Mouse (Mus musculus): ENCODE data around the gene Aqp11. TPM values are rescaled to one million over a fixed set of nuclear protein-coding genes. Genes with fewer than 3 reads are reported as not detected.

Aqp11 gene
- polyA plus RNA-seq, 1 experiment from 2014 or later: 3.0 TPM

GRCm38 (mm10) chr7:97766406-97767166 is 28.5 kb upstream of the Aqp11 start:
- Histone ChIP-seq H3K9ac (no peak overlapping the region), H3K4me3 (no peak overlapping the region), H3K4me1 (replicated peaks) (no peaks in the 10 kb centered on the region), H3K4me2 (no peak overlapping the region), H3K27ac (no peak overlapping the region), H3K27me3 (no peaks in the 10 kb centered on the region), H3K36me3 (no peaks in the 10 kb centered on the region), H3K9me3 (replicated peaks) (no peaks in the 10 kb centered on the region)
- ATAC-seq (replicated peaks; ENCODE audit: insufficient number of reproducible peaks, insufficient read depth, low FRiP score, low read depth): no peak
- 64% methylated on average over 9 of the region's 9 CpGs for WGBS

DNA sequence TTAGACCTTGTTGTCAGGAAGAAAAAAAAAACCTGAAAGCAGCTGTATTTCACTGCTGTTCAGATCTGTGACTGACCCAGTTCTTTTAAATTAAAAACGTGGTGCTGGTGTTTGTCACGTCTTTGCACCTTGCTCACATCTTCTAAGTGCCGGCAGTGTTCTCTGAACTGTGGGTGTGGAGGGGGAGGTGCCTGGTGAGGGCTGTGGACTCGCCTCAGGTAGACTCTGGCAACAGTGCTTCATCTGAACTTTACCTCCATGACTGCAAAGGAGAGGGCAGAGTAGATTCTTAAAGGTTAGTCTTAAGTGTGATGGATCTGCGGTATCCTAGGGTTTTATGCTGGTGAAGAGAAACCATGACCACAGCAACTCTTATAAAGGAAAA is 27.9 kb upstream of the Aqp11 start:
- 82% methylated on average over 5 of the region's 5 CpGs for WGBS
- Histone ChIP-seq H3K9me3 (replicated peaks) (no peaks in the 10 kb centered on the region), H3K27me3 (no peaks in the 10 kb centered on the region), H3K4me2 (no peak overlapping the region), H3K36me3 (no peaks in the 10 kb centered on the region), H3K9ac (no peak overlapping the region), H3K27ac (no peak overlapping the region), H3K4me1 (replicated peaks) (no peaks in the 10 kb centered on the region), H3K4me3 (no peak overlapping the region)
- no peak for ATAC-seq (replicated peaks; ENCODE audit: insufficient number of reproducible peaks, insufficient read depth, low FRiP score, low read depth)

- 82% methylated on average over 21 of the region's 21 CpGs for WGBS
- H3K27me3 ChIP-seq: no peaks in the 10 kb centered on the region
- no peak overlapping the region for H3K4me3 ChIP-seq
- H3K36me3 ChIP-seq: no peaks in the 10 kb centered on the region
- H3K27ac ChIP-seq: no peak overlapping the region
- H3K4me2 ChIP-seq: no peak overlapping the region
- no peak overlapping the region for H3K9ac ChIP-seq
- no peaks in the 10 kb centered on the region for H3K4me1 ChIP-seq (replicated peaks)
- no peaks in the 10 kb centered on the region for H3K9me3 ChIP-seq (replicated peaks)
- no peak for ATAC-seq (replicated peaks; ENCODE audit: insufficient number of reproducible peaks, insufficient read depth, low FRiP score, low read depth)
These were observed 27.3 kb upstream of the Aqp11 start for GRCm38 (mm10) chr7:97765181-97765962.

DNA sequence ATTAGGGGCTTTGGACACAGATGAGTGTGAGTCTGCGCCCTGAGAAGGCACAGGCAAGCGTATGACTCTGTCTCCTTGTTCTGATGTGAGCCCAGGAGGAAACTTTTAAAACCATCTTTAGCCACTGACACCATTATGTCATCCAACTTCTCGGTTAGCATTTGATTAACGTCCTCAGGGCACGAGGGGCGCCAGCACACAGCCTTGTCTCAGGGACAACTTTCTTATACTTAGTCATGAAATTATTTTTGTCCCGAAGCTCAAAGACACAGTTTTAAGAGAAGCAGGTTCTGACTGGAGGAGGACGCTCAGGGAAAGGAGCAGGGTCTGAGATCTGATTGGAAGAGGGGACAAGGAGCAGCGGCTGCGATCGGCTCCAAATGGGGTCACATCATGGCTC is 26.5 kb upstream of the Aqp11 start:
- H3K36me3 ChIP-seq: no peaks in the 10 kb centered on the region
- H3K4me1 ChIP-seq (replicated peaks): no peaks in the 10 kb centered on the region
- H3K4me3 ChIP-seq: no peak overlapping the region
- no peaks in the 10 kb centered on the region for H3K9me3 ChIP-seq (replicated peaks)
- H3K9ac ChIP-seq: no peak overlapping the region
- no peak overlapping the region for H3K27ac ChIP-seq
- 72% methylated on average over 11 of the region's 11 CpGs for WGBS
- no peak for ATAC-seq (replicated peaks; ENCODE audit: insufficient number of reproducible peaks, insufficient read depth, low FRiP score, low read depth)
- H3K27me3 ChIP-seq: no peaks in the 10 kb centered on the region
- H3K4me2 ChIP-seq: no peak overlapping the region

GRCm38 (mm10) chr7:97756967-97757881 is 19.1 kb upstream of the Aqp11 start:
- no peak overlapping the region for H3K4me3 ChIP-seq
- ATAC-seq (replicated peaks; ENCODE audit: insufficient number of reproducible peaks, insufficient read depth, low FRiP score, low read depth): no peak
- H3K36me3 ChIP-seq: no peaks in the 10 kb centered on the region
- H3K27ac ChIP-seq: no peak overlapping the region
- H3K9me3 ChIP-seq (replicated peaks): no peaks in the 10 kb centered on the region
- no peaks in the 10 kb centered on the region for H3K4me1 ChIP-seq (replicated peaks)
- no peak overlapping the region for H3K4me2 ChIP-seq
- no peak overlapping the region for H3K9ac ChIP-seq
- H3K27me3 ChIP-seq: no peaks in the 10 kb centered on the region
- 68% methylated on average over 18 of the region's 18 CpGs for WGBS

DNA sequence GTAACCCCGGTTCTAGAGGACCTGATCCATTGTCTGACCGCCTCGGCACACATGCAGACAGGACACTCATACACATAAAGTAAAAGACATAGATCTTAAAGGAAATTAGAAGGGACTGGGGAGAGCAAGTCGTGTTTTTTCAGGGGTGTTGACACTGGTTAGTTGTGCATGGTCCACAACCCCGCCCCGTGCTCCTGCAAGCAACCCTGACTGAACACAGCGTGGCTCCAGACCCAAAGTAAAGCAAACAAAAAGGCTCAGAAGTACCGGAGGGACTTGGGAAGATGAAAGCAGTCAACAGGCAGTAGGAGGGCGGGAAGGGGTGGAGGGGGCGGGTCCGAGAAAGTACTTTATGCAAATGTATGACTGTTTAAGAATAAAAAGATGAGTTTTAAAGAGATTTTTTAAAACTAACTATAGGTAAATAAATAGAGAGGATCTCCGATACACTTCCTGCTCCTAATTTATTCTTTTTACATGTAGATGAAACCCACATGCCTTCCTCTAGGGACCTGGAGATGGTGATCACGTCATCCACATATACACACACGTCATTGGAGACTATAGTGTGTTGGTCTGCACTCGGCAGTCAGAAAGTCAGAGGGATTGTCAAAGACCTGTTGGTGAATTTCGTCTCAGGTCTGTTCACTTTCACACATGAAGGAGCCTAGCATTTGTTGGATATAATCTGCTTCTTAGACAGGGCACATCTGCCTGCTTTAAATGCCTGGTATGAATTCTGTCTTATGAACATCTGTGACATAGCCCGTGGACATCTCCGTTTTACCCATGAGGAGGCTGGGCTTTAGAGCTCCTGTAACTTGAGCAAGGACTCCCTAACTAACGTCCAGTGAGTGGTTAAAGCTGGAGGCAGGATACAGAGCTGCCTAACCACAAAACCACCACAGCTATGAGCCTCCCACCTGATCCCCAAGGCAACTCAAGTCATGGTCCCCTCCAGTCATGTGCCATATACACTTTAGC is 11.4 kb upstream of the Aqp11 start:
- peak overlapping the region; percentile 62 for H3K4me2 ChIP-seq
- no peaks in the 10 kb centered on the region for H3K27me3 ChIP-seq
- peak overlapping the region; percentile 71 for H3K27ac ChIP-seq
- no peak for ATAC-seq (replicated peaks; ENCODE audit: insufficient number of reproducible peaks, insufficient read depth, low FRiP score, low read depth)
- H3K9me3 ChIP-seq (replicated peaks): no peaks in the 10 kb centered on the region
- H3K4me3 ChIP-seq: peak overlapping the region; percentile 30
- H3K36me3 ChIP-seq: no peaks in the 10 kb centered on the region
- WGBS: 37% methylated on average over 19 of the region's 19 CpGs
- H3K9ac ChIP-seq: no peak overlapping the region
- H3K4me1 ChIP-seq (replicated peaks): peaks cover 13% of the 10 kb centered on the region

- 68% methylated on average over 10 of the region's 10 CpGs for WGBS
These were observed 10.6 kb upstream of the Aqp11 start for GRCm38 (mm10) chr7:97748527-97749206.

DNA sequence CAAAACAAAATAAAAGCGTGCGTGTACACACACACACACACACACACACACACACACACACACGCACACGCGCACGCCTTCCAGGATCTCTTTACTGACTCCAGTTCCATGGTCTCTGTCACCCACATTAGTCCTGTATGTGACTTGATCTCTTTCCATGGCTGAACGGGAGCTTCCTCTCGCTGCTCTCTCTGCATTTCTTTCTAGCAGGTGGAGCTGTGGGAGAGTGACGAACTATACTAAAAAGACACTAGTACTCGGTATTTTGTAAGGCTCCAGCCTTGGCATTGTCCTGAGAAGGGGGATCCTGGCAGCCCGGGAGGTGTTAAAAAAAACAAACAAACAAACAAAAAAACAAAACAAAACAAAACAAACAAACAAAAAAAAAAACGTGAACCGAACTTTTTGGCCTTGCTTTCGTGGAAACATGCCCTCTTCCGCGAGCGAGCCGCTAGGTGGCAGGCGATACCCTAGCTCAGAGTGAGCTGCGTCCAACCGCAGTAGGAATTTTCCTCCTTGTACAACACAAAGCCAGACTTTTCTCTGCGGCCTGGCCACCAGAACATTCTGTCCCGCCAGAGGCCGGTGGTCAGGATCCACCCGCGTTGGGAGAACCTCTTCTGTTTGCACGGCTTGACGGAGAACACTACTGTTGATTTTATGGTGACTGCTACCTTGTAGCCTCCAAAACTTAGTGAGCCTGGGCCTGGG is 9.9 kb upstream of the Aqp11 start:
- ATAC-seq (replicated peaks; ENCODE audit: insufficient number of reproducible peaks, insufficient read depth, low FRiP score, low read depth): peak; percentile 63; the same call in 1 of the 2 replicates
- Histone ChIP-seq H3K9me3 (replicated peaks) (no peaks in the 10 kb centered on the region), H3K27me3 (no peaks in the 10 kb centered on the region), H3K9ac (peak overlapping the region; percentile 44; the same call in 1 of the 2 replicates), H3K4me1 (replicated peaks) (peaks cover 13% of the 10 kb centered on the region), H3K36me3 (no peaks in the 10 kb centered on the region), H3K4me2 (peak overlapping the region; percentile 62), H3K4me3 (peak overlapping the region; percentile 15), H3K27ac (no peak overlapping the region)
- WGBS: 23% methylated on average over 28 of the region's 28 CpGs

More at GRCm38 (mm10) chr7:97748527-97749206, 10.6 kb upstream of the Aqp11 start:
- Histone ChIP-seq H3K9ac (peak overlapping the region; percentile 44; the same call in 1 of the 2 replicates), H3K27me3 (no peaks in the 10 kb centered on the region), H3K4me3 (peak overlapping the region; percentile 30), H3K36me3 (no peaks in the 10 kb centered on the region), H3K4me2 (peak overlapping the region; percentile 62), H3K27ac (peak overlapping the region; percentile 71), H3K9me3 (replicated peaks) (no peaks in the 10 kb centered on the region), H3K4me1 (replicated peaks) (peaks cover 13% of the 10 kb centered on the region)
- 0 out of 2 replicates have a peak, but pooled peaks have one; percentile 8 for ATAC-seq (replicated peaks; ENCODE audit: insufficient number of reproducible peaks, insufficient read depth, low FRiP score, low read depth)

DNA sequence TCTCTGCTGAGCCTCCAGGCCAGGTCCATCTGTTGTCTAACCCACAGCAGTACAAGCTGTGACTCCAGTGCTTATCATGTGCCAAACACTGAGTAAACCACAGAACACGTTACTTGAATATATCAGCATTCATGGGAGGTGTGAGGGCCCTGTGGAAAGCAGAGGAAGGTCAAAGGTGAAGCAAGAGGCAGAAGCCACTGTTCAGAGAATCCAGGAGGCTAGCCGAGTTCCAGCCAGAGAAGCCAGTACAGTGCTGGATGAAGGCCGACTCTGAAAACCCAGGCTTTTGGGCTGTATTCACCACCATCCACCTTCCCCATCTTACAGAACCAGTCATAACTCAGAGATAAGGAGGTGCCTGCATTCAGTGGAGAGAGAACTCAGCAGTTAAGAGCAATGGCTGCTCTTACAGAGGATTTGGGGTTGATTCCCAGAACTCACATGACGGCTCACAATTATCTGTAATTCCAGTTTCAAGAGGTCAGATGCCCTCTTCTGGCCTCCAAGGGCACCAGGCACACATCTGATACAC is 9.2 kb upstream of the Aqp11 start:
- no peaks in the 10 kb centered on the region for H3K27me3 ChIP-seq
- no peak overlapping the region for H3K27ac ChIP-seq
- peaks cover 13% of the 10 kb centered on the region for H3K4me1 ChIP-seq (replicated peaks)
- 52% methylated on average over 4 of the region's 4 CpGs for WGBS
- H3K4me2 ChIP-seq: no peak overlapping the region
- H3K4me3 ChIP-seq: no peak overlapping the region
- no peaks in the 10 kb centered on the region for H3K36me3 ChIP-seq
- H3K9me3 ChIP-seq (replicated peaks): no peaks in the 10 kb centered on the region
- no peak for ATAC-seq (replicated peaks; ENCODE audit: insufficient number of reproducible peaks, insufficient read depth, low FRiP score, low read depth)
- H3K9ac ChIP-seq: no peak overlapping the region

All from heart, embryonic 15.5 days (tissue).